23 mouse cellular contexts compared by ENCODE assay signal in genomic region chr10:118585821-118586220, GRCm38 (mm10).
"Had no signal": no experiment of that assay in that cellular context is flagged by ENCODE, and none has a peak within 500 bp of the region (broad histone marks: within the 10 kb centered on the region; RNA-seq: fewer than 3 reads in every experiment).

No protein-coding gene starts in this region.

- DNase-seq: gastrocnemius, adult 2 months; gastrocnemius, postnatal 25 days; heart, adult 18-20 months; heart, postnatal 14 days; heart, postnatal 36 days; kidney, adult 11 months; kidney, adult 2 months; kidney, adult 9 months; kidney, postnatal 14 days; kidney, postnatal 36 days; layer of hippocampus, adult 9-11 months; layer of hippocampus, postnatal 36 days; liver; liver, embryonic 13.5 days had no signal

- H3K27me3 ChIP-seq: heart, embryonic 13.5 days; heart, embryonic 15.5 days; hindbrain, embryonic 13.5 days; hindbrain, embryonic 15.5 days; kidney, embryonic 15.5 days; limb, embryonic 12.5 days; liver, embryonic 13.5 days had no signal

- ATAC-seq: hindbrain, postnatal 0 days; intestine, embryonic 16.5 days had no signal

- H3K36me3 ChIP-seq: heart, embryonic 13.5 days; heart, embryonic 15.5 days; hindbrain, embryonic 13.5 days; hindbrain, embryonic 15.5 days; kidney, embryonic 15.5 days; limb, embryonic 10.5 days; limb, embryonic 12.5 days; liver, embryonic 13.5 days had no signal
